Mouse (Mus musculus) heart, embryonic 11.5 days (tissue): ENCODE results near the gene Mccc1. TPM values are rescaled to one million over a fixed set of nuclear protein-coding genes. Genes with fewer than 3 reads are reported as not detected.

Experiments
- ATAC-seq: fragments of 200-750 bp; cut with Nextera tagmentation; replicated peaks from 2 replicates; pipeline ENCODE4 v1.8.0; 2017; ENCODE audit warnings: moderate library complexity; ENCODE audit not compliant: insufficient number of reproducible peaks, low FRiP score, low TSS enrichment
- H3K27ac ChIP-seq: fragments of 300-500 bp; sonication (generic); 2 replicates; pipeline ENCODE4 v1.5.1; 2014; ENCODE audit warnings: mild to moderate bottlenecking, low read depth, low read length
- H3K27me3 ChIP-seq: fragments of 300-500 bp; sonication (generic); 2 replicates; pipeline ENCODE4 v1.6.1; 2014; ENCODE audit warnings: mild to moderate bottlenecking, low read length, mixed read lengths; ENCODE audit not compliant: control insufficient read depth, insufficient read depth
- H3K36me3 ChIP-seq: fragments of 300-500 bp; sonication (generic); 2 replicates; pipeline ENCODE4 v1.6.1; 2014; ENCODE audit warnings: mild to moderate bottlenecking, low read length, moderate library complexity, mixed read lengths; ENCODE audit not compliant: control insufficient read depth, insufficient read depth
- H3K4me1 ChIP-seq: fragments of 300-500 bp; sonication (generic); 2 replicates; pipeline ENCODE4 v1.6.1; 2014; ENCODE audit warnings: low read length; ENCODE audit not compliant: control insufficient read depth, insufficient read depth
- H3K4me2 ChIP-seq: fragments of 300-500 bp; sonication (generic); 2 replicates; pipeline ENCODE4 v1.6.1; 2014; ENCODE audit warnings: mild to moderate bottlenecking, moderate library complexity
- H3K4me3 ChIP-seq: fragments of 300-500 bp; sonication (generic); 2 replicates; pipeline ENCODE4 v1.5.1; 2014; ENCODE audit warnings: low read depth, low read length
- H3K9ac ChIP-seq: fragments of 300-500 bp; sonication (generic); 2 replicates; pipeline ENCODE4 v1.6.1; 2014; ENCODE audit warnings: mild to moderate bottlenecking, low read depth, low read length, moderate library complexity
- H3K9me3 ChIP-seq: fragments of 300-500 bp; sonication (generic); replicated peaks from 2 replicates; pipeline ENCODE4 v1.6.1; 2016; ENCODE audit warnings: low read length; ENCODE audit not compliant: control insufficient read depth
- WGBS: fragments of 180-500 bp; shearing (Covaris S2); extraction: QIAGEN DNeasy Blood & Tissue Kit; methylation state at CpG from one replicate; pipeline ENCODE4 v1.1.7; 2014; ENCODE audit not compliant: insufficient replicate concordance; 5-methylcytosine and 5-hydroxymethylcytosine counted together
- polyA plus RNA-seq: library from polyadenylated mRNA; unstranded; fragments of >200 nt; fragmentation: Nextera tagmentation; extraction: Ambion mirVana; gene quantifications from 2 replicates; pipeline ENCODE4 v1.2.1, GENCODE M21; 2014

The Mccc1 gene
- polyA plus RNA-seq, 1 experiment from 2014 or later = 46.6 TPM

DNA sequence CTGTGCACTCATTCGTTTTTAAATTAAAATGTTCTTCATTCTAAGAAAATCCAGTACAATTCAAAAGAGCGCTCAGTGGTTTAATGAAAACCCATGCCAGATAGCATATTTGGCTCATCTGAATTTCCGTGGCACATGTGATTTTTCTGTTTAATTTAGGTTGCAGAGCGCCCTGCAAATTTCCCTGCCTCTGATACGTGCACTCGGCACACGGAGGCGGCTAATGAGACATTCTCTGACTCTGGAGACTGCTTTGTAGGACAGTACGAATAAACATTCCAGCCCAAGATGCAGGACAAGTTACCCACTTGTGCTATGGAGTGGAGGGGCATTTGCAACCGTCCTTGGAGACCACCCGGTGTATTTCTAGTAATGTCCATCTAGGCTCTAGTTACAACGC is 29.3 kb downstream of the Mccc1 start:
- Histone ChIP-seq H3K27me3 (no peaks in the 10 kb centered on the region), H3K9me3 (no peaks in the 10 kb centered on the region), H3K4me2 (no peak overlapping the region), H3K27ac (no peak overlapping the region), H3K9ac (no peak overlapping the region), H3K36me3 (peaks cover 7% of the 10 kb centered on the region), H3K4me1 (no peaks in the 10 kb centered on the region), H3K4me3 (no peak overlapping the region)
- ATAC-seq = no peak
- WGBS = 89% methylated on average over 12 of the region's 12 CpGs

DNA sequence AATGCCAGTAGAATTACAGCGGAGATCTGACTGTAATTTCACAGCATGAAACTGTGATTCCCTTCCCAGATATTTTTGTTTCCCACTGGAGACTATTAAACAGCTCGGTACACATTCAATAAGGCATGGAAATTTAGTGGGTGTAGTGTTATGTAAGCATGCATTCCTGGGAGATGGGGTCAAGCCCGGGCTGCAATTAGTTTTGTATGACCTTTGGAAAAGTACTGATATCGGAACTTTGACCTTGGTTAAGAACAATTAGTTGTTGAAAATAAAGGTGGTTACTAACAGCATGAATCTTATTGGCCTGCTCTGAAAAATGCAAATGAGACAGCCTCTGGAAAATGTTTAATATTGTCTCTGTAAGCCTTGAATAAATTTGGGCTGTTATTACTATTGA is 30.0 kb downstream of the Mccc1 start:
- Histone ChIP-seq H3K27me3 (no peaks in the 10 kb centered on the region), H3K9ac (no peak overlapping the region), H3K4me1 (no peaks in the 10 kb centered on the region), H3K36me3 (peaks cover 7% of the 10 kb centered on the region), H3K4me3 (no peak overlapping the region), H3K4me2 (no peak overlapping the region), H3K9me3 (no peaks in the 10 kb centered on the region), H3K27ac (no peak overlapping the region)
- 86% methylated on average over 4 of the region's 4 CpGs for WGBS
- no peak for ATAC-seq

- Histone ChIP-seq H3K4me2 (no peak overlapping the region), H3K27ac (no peak overlapping the region), H3K4me3 (no peak overlapping the region), H3K36me3 (peaks cover 10% of the 10 kb centered on the region), H3K27me3 (no peaks in the 10 kb centered on the region), H3K9me3 (no peaks in the 10 kb centered on the region), H3K4me1 (no peaks in the 10 kb centered on the region), H3K9ac (no peak overlapping the region)
- WGBS = 92% methylated on average over 8 of the region's 8 CpGs
- ATAC-seq = no peak
Measured at GRCm38 (mm10) chr3:35967366-35967921, 33.0 kb downstream of the Mccc1 start.

- no peaks in the 10 kb centered on the region for H3K4me1 ChIP-seq
- no peaks in the 10 kb centered on the region for H3K27me3 ChIP-seq
- H3K9me3 ChIP-seq = no peaks in the 10 kb centered on the region
- H3K36me3 ChIP-seq = peaks cover 6% of the 10 kb centered on the region
- H3K9ac ChIP-seq = no peak overlapping the region
- ATAC-seq = no peak
- H3K4me2 ChIP-seq = no peak overlapping the region
- WGBS = 83% methylated on average over 2 of the region's 2 CpGs
- no peak overlapping the region for H3K27ac ChIP-seq
- H3K4me3 ChIP-seq = no peak overlapping the region
Measured at GRCm38 (mm10) chr3:35966493-35966892, 34.0 kb downstream of the Mccc1 start.

DNA sequence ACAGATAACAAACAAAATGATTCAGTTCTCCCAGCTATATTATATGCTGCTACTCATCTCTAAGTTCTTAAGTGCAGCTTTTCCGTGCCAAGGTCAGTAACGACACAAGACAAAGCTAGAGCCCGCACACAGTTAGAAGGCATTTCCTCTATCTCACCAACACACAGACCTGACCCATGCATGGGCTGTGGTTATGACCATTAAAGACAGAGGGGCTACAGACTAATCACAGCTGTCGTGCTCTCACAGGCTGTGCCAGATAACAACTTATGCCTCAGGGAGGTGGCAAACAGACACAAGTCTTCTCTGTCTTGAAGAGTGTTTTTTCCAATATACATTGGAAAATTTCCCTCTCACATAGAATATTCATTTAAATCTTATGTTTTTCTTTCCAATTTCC is 35.5 kb downstream of the Mccc1 start:
- no peak overlapping the region for H3K27ac ChIP-seq
- H3K27me3 ChIP-seq = no peaks in the 10 kb centered on the region
- H3K4me1 ChIP-seq = no peaks in the 10 kb centered on the region
- H3K9ac ChIP-seq = no peak overlapping the region
- no peak for ATAC-seq
- H3K36me3 ChIP-seq = peaks cover 8% of the 10 kb centered on the region
- 65% methylated on average over 4 of the region's 4 CpGs for WGBS
- no peak overlapping the region for H3K4me3 ChIP-seq
- H3K4me2 ChIP-seq = no peak overlapping the region
- H3K9me3 ChIP-seq = no peaks in the 10 kb centered on the region

DNA sequence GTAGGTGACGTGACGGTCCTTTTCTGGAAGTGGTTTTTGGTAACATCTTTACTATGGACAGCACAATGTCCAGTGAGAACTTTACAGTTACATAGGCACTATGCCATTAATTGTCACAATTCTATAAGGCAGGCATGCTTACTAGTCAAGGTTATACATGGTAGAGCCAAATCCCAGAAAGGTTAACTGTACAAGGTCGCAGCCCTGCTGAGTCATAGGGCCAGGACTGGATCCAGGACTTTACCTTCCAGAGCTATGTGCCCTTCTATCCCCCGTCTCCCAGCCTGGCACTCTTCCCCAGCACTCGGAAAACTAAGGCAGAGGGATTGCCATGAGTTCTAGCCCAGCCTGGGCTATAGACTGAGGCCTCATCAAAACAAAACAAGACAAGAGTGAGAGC is 36.6 kb downstream of the Mccc1 start:
- Histone ChIP-seq H3K27ac (no peak overlapping the region), H3K27me3 (no peaks in the 10 kb centered on the region), H3K4me3 (no peak overlapping the region), H3K9ac (no peak overlapping the region), H3K9me3 (no peaks in the 10 kb centered on the region), H3K36me3 (peaks cover 8% of the 10 kb centered on the region), H3K4me2 (no peak overlapping the region), H3K4me1 (no peaks in the 10 kb centered on the region)
- WGBS = 82% methylated on average over 5 of the region's 5 CpGs
- ATAC-seq = no peak

GRCm38 (mm10) chr3:35963401-35963800 is 37.1 kb downstream of the Mccc1 start:
- 92% methylated on average over 4 of the region's 4 CpGs for WGBS
- Histone ChIP-seq H3K9me3 (no peaks in the 10 kb centered on the region), H3K9ac (no peak overlapping the region), H3K27ac (no peak overlapping the region), H3K27me3 (no peaks in the 10 kb centered on the region), H3K4me2 (no peak overlapping the region), H3K36me3 (peaks cover 8% of the 10 kb centered on the region; the same call in 1 of the 2 replicates), H3K4me1 (no peaks in the 10 kb centered on the region), H3K4me3 (no peak overlapping the region)
- ATAC-seq = no peak

- no peak for ATAC-seq
- no peaks in the 10 kb centered on the region for H3K9me3 ChIP-seq
- peaks cover 8% of the 10 kb centered on the region; the same call in 1 of the 2 replicates for H3K36me3 ChIP-seq
- no peak overlapping the region for H3K9ac ChIP-seq
- H3K4me2 ChIP-seq = no peak overlapping the region
- H3K4me3 ChIP-seq = no peak overlapping the region
- H3K27me3 ChIP-seq = no peaks in the 10 kb centered on the region
- H3K27ac ChIP-seq = no peak overlapping the region
- WGBS = 81% methylated on average over 5 of the region's 5 CpGs
- H3K4me1 ChIP-seq = no peaks in the 10 kb centered on the region
Measured at GRCm38 (mm10) chr3:35962967-35963366, 37.5 kb downstream of the Mccc1 start.

DNA sequence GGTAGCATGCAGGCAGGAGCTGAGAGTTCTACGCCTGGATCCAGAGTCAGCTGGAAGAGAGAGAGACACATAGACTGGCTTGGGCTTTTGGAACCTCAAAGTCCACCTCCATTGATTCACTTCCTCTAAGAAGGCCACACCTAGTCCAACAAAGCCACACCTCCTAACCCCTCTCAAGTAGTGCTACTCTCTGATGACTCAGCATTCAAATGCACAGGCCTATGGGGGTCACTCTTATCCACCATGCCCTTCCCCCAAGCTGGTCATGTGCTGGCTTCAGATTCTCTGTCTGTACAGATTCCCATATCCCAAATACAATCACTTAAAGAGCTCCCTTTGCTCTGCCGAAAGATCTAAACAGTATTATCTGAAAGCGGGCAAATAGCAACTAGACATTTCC is 43.2 kb downstream of the Mccc1 start:
- Histone ChIP-seq H3K36me3 (0 out of 2 replicates have a peak, but pooled peaks cover 3% of the 10 kb centered on the region), H3K4me1 (no peaks in the 10 kb centered on the region), H3K4me2 (no peak overlapping the region), H3K9me3 (no peaks in the 10 kb centered on the region), H3K27ac (no peak overlapping the region), H3K9ac (no peak overlapping the region), H3K27me3 (no peaks in the 10 kb centered on the region), H3K4me3 (no peak overlapping the region)
- ATAC-seq = no peak
- 86% methylated on average over 3 of the region's 3 CpGs for WGBS
